Mouse (Mus musculus) cerebellum, postnatal 25 days (tissue): ENCODE data around the gene Gm10912.
"Not testable (repeated sequence)": the region's sequence is repeated elsewhere in the genome, so short reads cannot be mapped to it uniquely, and the experiment has no call there.

Source experiments
- DNase-seq, 2 experiments: peaks; one replicate each; pipeline ENCODE4 v3.0.0; 2021; ENCODE audit warnings: mixed read lengths in 2 of 2

Gm10912 gene

GRCm38 (mm10) chr2:104065526-104065925 lies at the start of gene Gm10912:
Gene Gm10912 (plus strand): TSS chr2:104065826.
- DNase-seq: not testable (repeated sequence)

GRCm38 (mm10) chr2:104023096-104023495 lies 42.5 kb upstream of the Gm10912 start:
- no peak for DNase-seq

- DNase-seq: no peak
Measured at GRCm38 (mm10) chr2:104024656-104025055, 41.0 kb upstream of the Gm10912 start.

GRCm38 (mm10) chr2:104027458-104028138 lies 38.0 kb upstream of the Gm10912 start, which contains the start of gene Fbxo3:
Gene Fbxo3 (plus strand): TSS chr2:104027721.
- DNase-seq: peak; percentile 95 to 96

- no peak for DNase-seq
Measured at GRCm38 (mm10) chr2:104028139-104028723, 37.4 kb upstream of the Gm10912 start, which contains the start of gene 4931422A03Rik. Gene 4931422A03Rik (minus strand): TSS chr2:104028361.

GRCm38 (mm10) chr2:104029074-104029473 lies 36.6 kb upstream of the Gm10912 start:
- DNase-seq: no peak

GRCm38 (mm10) chr2:104030381-104030780 lies 35.2 kb upstream of the Gm10912 start:
- no peak for DNase-seq

GRCm38 (mm10) chr2:104032056-104032455 lies 33.6 kb upstream of the Gm10912 start:
- no peak for DNase-seq

GRCm38 (mm10) chr2:104034832-104035472 lies 30.7 kb upstream of the Gm10912 start:
- peak; percentile 71 to 80 for DNase-seq

GRCm38 (mm10) chr2:104035595-104035994 lies 30.0 kb upstream of the Gm10912 start:
- DNase-seq: no peak

GRCm38 (mm10) chr2:104036316-104036715 lies 29.3 kb upstream of the Gm10912 start:
- DNase-seq: no peak

GRCm38 (mm10) chr2:104038236-104038635 lies 27.4 kb upstream of the Gm10912 start:
- no peak for DNase-seq

- DNase-seq: no peak
Measured at GRCm38 (mm10) chr2:104041632-104042031, 24.0 kb upstream of the Gm10912 start.

GRCm38 (mm10) chr2:104042766-104043165 lies 22.9 kb upstream of the Gm10912 start:
- DNase-seq: no peak

GRCm38 (mm10) chr2:104043624-104044478 lies 21.8 kb upstream of the Gm10912 start:
- DNase-seq: no peak

GRCm38 (mm10) chr2:104044479-104045080 lies 21.0 kb upstream of the Gm10912 start:
- no peak for DNase-seq

GRCm38 (mm10) chr2:104058381-104058780 lies 7.2 kb upstream of the Gm10912 start:
- DNase-seq: no peak

GRCm38 (mm10) chr2:104058954-104059353 lies 6.7 kb upstream of the Gm10912 start:
- no peak for DNase-seq

GRCm38 (mm10) chr2:104059786-104060185 lies 5.8 kb upstream of the Gm10912 start:
- DNase-seq: no peak

GRCm38 (mm10) chr2:104060996-104061395 lies 4.6 kb upstream of the Gm10912 start:
- no peak for DNase-seq

- DNase-seq: no peak
Measured at GRCm38 (mm10) chr2:104062665-104063064, 3.0 kb upstream of the Gm10912 start.

- DNase-seq: no peak
Measured at GRCm38 (mm10) chr2:104064152-104064551, 1.5 kb upstream of the Gm10912 start.
